Mouse (Mus musculus): Measurements from ENCODE around the gene D17H6S53E. TPM values are rescaled to one million over a fixed set of nuclear protein-coding genes. Genes with fewer than 3 reads are reported as not detected.

Gene D17H6S53E
- polyA plus RNA-seq, 1 experiment: 6.1 TPM

DNA sequence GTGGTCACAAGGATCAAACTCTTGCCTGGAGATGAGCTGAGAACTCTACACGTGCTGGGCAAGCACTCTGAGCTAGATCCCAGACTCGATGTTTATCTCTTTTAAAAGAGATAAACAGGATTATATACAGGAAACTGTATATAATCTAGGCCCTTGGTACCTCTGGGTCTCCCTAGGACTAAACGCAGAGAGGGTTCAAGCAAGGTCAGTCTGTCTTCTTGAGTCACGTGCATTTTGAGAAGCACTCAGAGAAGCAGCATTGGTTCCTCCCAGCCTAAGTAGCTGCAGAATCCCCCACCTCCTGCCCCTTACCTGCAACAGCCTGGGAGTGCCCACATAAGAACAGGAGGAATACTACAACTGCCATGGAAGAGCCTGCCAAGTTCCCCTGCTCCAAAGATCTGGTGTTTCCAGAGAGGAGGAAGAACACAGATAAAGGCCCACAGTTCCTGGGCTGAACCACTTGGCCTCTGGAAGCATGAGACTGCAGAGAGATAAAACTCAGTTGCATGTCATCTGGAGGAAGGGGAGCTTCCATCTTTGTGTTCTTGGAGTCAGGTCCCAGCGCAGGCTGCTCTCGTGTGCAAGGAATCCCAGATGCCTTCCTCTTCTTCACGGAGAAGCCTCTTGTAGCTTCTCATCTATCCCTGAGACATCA, 40.8 kb upstream of the D17H6S53E start, which contains the start of gene Ly6g6f:
Ly6g6f (minus strand) TSS at position 403 of the 658 bp plus-strand sequence.
- TF ChIP-seq FLI1 (IDR thresholded peaks at IDR 0.05; ENCODE audit: low read length): no peak
- TF ChIP-seq GATA1 (IDR thresholded peaks at IDR 0.05; ENCODE audit: borderline replicate concordance, low read length): 0 out of 3 replicates have a peak, but pooled peaks have one; percentile 10
- peaks cover 78% of the 10 kb centered on the region for H3K4me1 ChIP-seq
- no peaks in the 10 kb centered on the region for H3K9me3 ChIP-seq
- peak within 1 kb of the TSS; percentile 93 for H3K4me3 ChIP-seq (replicated peaks)
- peaks cover 39% of the 10 kb centered on the region for H3K36me3 ChIP-seq (replicated peaks; ENCODE audit: low read length)
- no peaks in the 10 kb centered on the region for H3K27me3 ChIP-seq (replicated peaks)

- Histone ChIP-seq H3K9me3 (no peaks in the 10 kb centered on the region), H3K4me3 (replicated peaks) (no peak overlapping the region), H3K36me3 (replicated peaks; ENCODE audit: low read length) (peaks cover 41% of the 10 kb centered on the region), H3K27me3 (replicated peaks) (no peaks in the 10 kb centered on the region), H3K4me1 (peaks cover 78% of the 10 kb centered on the region)
- no peak for TF ChIP-seq GATA1 (IDR thresholded peaks at IDR 0.05; ENCODE audit: borderline replicate concordance, low read length)
- TF ChIP-seq FLI1 (IDR thresholded peaks at IDR 0.05; ENCODE audit: low read length): no peak
Observed at GRCm38 (mm10) chr17:35088151-35088550, 38.0 kb upstream of the D17H6S53E start.

DNA sequence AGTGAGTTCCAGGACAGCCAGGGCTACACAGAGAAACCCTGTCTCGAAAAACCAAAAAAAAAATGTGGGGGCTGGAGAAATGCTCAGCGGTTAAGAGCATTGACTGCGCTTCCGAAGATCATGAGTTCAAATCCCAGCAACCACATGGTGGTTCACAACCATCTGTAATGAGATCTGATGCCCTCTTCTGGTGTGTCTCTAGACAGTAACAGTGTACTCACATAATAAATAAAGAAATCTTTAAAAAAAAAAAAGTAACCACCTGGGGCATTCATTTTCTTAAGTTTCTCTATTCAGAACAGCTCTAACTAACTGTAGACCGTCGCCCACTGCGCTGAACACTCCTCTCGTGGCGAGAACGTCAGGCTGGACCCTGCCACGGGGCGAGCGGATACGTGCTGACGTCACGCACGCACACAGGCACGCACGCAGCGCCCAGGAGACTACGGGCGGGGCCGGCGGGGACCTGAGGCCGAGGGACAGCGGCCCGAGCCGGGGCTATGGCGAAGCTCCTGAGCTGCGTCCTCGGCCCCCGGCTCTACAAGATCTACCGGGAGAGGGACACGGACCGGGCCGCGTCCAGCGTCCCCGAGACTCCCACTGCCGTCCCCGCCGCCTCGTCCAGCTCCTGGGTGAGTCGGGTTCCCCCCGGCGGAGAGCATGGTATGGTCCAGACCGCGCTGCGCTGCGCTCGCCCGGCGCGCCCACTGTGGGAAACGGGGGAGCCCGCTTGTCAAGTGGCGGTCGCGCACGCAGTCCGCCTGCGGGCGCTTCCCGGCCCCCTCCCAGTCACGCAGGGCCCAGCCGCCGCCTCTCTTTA, 37.1 kb upstream of the D17H6S53E start, which contains the start of gene Abhd16a:
Abhd16a (plus strand) TSS at position 439 of the 820 bp plus-strand sequence.
- peaks cover 41% of the 10 kb centered on the region for H3K36me3 ChIP-seq (replicated peaks; ENCODE audit: low read length)
- H3K4me1 ChIP-seq: peaks cover 69% of the 10 kb centered on the region
- H3K4me3 ChIP-seq (replicated peaks): peak within 1 kb of the TSS; percentile 96
- no peaks in the 10 kb centered on the region for H3K27me3 ChIP-seq (replicated peaks)
- TF ChIP-seq GATA1 (IDR thresholded peaks at IDR 0.05; ENCODE audit: borderline replicate concordance, low read length): no peak
- no peak for TF ChIP-seq FLI1 (IDR thresholded peaks at IDR 0.05; ENCODE audit: low read length)
- no peaks in the 10 kb centered on the region for H3K9me3 ChIP-seq

DNA sequence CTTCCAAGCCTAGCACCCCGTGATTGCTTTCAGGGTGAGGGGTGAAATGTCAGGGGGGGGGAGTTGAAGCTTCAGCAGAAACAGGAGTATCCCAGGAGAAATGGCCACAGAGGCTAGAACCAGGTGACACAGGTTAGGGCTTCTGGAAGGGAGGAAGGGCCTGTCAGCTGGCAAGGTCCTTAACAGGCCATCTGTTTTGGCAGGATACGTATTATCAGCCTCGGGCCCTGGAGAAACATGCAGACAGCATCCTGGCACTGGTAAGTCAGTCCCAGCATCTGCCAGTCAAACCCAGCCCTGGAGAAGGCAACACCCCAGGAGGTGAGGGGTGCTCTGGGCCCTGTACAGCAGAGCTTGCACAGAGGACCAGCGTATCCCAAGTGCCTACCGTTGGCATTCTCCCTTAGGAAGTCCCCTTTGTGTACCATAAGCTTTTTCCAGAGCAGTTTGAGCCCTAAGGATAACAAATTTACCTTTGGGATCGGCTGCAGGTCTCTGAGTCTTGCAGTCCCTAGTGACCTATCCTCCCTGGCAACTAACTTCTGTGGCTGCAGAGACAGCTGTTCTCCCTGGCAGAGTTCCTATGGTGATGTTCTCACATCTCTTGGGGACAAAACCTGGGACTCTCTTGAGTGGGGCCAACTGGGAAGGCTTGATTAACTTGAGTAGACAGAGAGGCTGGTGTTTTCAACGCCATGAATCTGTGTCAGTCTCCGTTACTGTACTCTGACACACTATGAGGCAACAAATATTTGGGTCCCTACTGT, 35.8 kb upstream of the D17H6S53E start:
- peak overlapping the region; percentile 96 for H3K4me3 ChIP-seq (replicated peaks)
- H3K9me3 ChIP-seq: no peaks in the 10 kb centered on the region
- no peaks in the 10 kb centered on the region for H3K27me3 ChIP-seq (replicated peaks)
- H3K4me1 ChIP-seq: peaks cover 64% of the 10 kb centered on the region
- peaks cover 50% of the 10 kb centered on the region for H3K36me3 ChIP-seq (replicated peaks; ENCODE audit: low read length)
- no peak for TF ChIP-seq GATA1 (IDR thresholded peaks at IDR 0.05; ENCODE audit: borderline replicate concordance, low read length)
- TF ChIP-seq FLI1 (IDR thresholded peaks at IDR 0.05; ENCODE audit: low read length): no peak

GRCm38 (mm10) chr17:35092403-35093198, 33.6 kb upstream of the D17H6S53E start:
- no peak for TF ChIP-seq GATA1 (IDR thresholded peaks at IDR 0.05; ENCODE audit: borderline replicate concordance, low read length)
- TF ChIP-seq FLI1 (IDR thresholded peaks at IDR 0.05; ENCODE audit: low read length): no peak
- Histone ChIP-seq H3K36me3 (replicated peaks; ENCODE audit: low read length) (peaks cover 73% of the 10 kb centered on the region), H3K27me3 (replicated peaks) (no peaks in the 10 kb centered on the region), H3K9me3 (no peaks in the 10 kb centered on the region), H3K4me3 (replicated peaks) (no peak overlapping the region), H3K4me1 (peaks cover 58% of the 10 kb centered on the region)

- no peaks in the 10 kb centered on the region for H3K27me3 ChIP-seq (replicated peaks)
- H3K36me3 ChIP-seq (replicated peaks; ENCODE audit: low read length): peaks cover 94% of the 10 kb centered on the region
- peak overlapping the region; percentile 12 for H3K4me3 ChIP-seq (replicated peaks)
- TF ChIP-seq GATA1 (IDR thresholded peaks at IDR 0.05; ENCODE audit: borderline replicate concordance, low read length): no peak
- no peak for TF ChIP-seq FLI1 (IDR thresholded peaks at IDR 0.05; ENCODE audit: low read length)
- peaks cover 63% of the 10 kb centered on the region for H3K4me1 ChIP-seq
- no peaks in the 10 kb centered on the region for H3K9me3 ChIP-seq
Observed at GRCm38 (mm10) chr17:35094475-35095365, 31.5 kb upstream of the D17H6S53E start.

DNA sequence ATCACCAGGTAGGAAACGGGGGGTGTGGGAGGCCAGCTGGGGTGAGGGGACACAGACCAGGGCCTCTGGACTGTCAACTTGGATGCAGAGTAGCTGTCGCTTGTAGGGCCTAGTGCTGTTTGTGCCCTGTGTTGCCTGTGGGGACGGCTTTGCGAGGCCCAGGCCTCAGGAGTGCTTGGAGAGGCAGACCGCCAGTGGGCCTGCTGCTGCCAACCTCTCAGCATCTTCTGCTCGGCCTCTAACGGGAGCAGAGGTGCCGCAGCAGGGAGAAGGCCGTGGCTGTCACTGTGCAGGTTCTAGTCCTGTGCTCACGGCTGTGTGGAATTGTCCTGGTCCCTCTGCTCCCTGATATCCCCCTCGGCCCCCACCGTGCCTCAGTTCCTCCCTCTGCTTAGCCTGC, 29.6 kb upstream of the D17H6S53E start:
- H3K4me1 ChIP-seq: peaks cover 64% of the 10 kb centered on the region
- H3K27me3 ChIP-seq (replicated peaks): no peaks in the 10 kb centered on the region
- H3K36me3 ChIP-seq (replicated peaks; ENCODE audit: low read length): peaks cover 98% of the 10 kb centered on the region
- H3K9me3 ChIP-seq: no peaks in the 10 kb centered on the region
- no peak overlapping the region for H3K4me3 ChIP-seq (replicated peaks)
- no peak for TF ChIP-seq GATA1 (IDR thresholded peaks at IDR 0.05; ENCODE audit: borderline replicate concordance, low read length)
- no peak for TF ChIP-seq FLI1 (IDR thresholded peaks at IDR 0.05; ENCODE audit: low read length)

- peaks cover 65% of the 10 kb centered on the region for H3K4me1 ChIP-seq
- no peaks in the 10 kb centered on the region for H3K9me3 ChIP-seq
- no peak overlapping the region for H3K4me3 ChIP-seq (replicated peaks)
- peaks cover 99% of the 10 kb centered on the region for H3K36me3 ChIP-seq (replicated peaks; ENCODE audit: low read length)
- TF ChIP-seq FLI1 (IDR thresholded peaks at IDR 0.05; ENCODE audit: low read length) (no peak), GATA1 (IDR thresholded peaks at IDR 0.05; ENCODE audit: borderline replicate concordance, low read length) (no peak)
- no peaks in the 10 kb centered on the region for H3K27me3 ChIP-seq (replicated peaks)
Observed at GRCm38 (mm10) chr17:35097164-35097655, 29.0 kb upstream of the D17H6S53E start.
